Mouse (Mus musculus) embryonic facial prominence, embryonic 10.5 days (tissue): ENCODE results near the gene Slc17a5. TPM values are rescaled to one million over a fixed set of nuclear protein-coding genes. Genes with fewer than 3 reads are reported as not detected.

Source experiments
- DNase-seq: peaks from one replicate; pipeline ENCODE4 v3.0.0-alpha.2; 2017; ENCODE audit warnings: low spot score
- H3K27ac ChIP-seq: fragments of 300-500 bp; sonication (generic); replicated peaks from 2 replicates; pipeline ENCODE4 v1.5.1; 2016; ENCODE audit warnings: mild to moderate bottlenecking
- H3K27me3 ChIP-seq: fragments of 300-500 bp; sonication (generic); replicated peaks from 2 replicates; pipeline ENCODE4 v1.6.1; 2016; ENCODE audit warnings: low read depth, mild to moderate bottlenecking; ENCODE audit not compliant: poor library complexity, severe bottlenecking
- H3K36me3 ChIP-seq: fragments of 300-500 bp; sonication (generic); replicated peaks from 2 replicates; pipeline ENCODE4 v1.6.1; 2016; ENCODE audit warnings: mild to moderate bottlenecking, moderate library complexity
- H3K4me1 ChIP-seq: fragments of 300-500 bp; sonication (generic); 2 replicates; pipeline ENCODE4 v1.6.1; 2016
- H3K4me3 ChIP-seq: fragments of 300-500 bp; sonication (generic); 2 replicates; pipeline ENCODE4 v1.5.1; 2016; ENCODE audit warnings: mild to moderate bottlenecking, moderate library complexity
- H3K9me3 ChIP-seq: fragments of 300-500 bp; sonication (generic); 2 replicates; pipeline ENCODE4 v1.6.1; 2016; ENCODE audit warnings: mild to moderate bottlenecking
- WGBS: fragments of 180-500 bp; shearing (Covaris S2); methylation state at CpG from one replicate; pipeline ENCODE4 v1.1.7; 2016; 5-methylcytosine and 5-hydroxymethylcytosine counted together
- polyA plus RNA-seq: library from polyadenylated mRNA; unstranded; fragments of >200 nt; fragmentation: Nextera tagmentation; extraction: Ambion mirVana; gene quantifications from 2 replicates; pipeline ENCODE4 v1.2.1, GENCODE M21; 2016

Gene Slc17a5
- polyA plus RNA-seq, 1 experiment from 2014 or later = 11.2 TPM

- Histone ChIP-seq H3K27me3 (no peaks in the 10 kb centered on the region), H3K9me3 (no peaks in the 10 kb centered on the region), H3K4me1 (no peaks in the 10 kb centered on the region), H3K27ac (no peak overlapping the region), H3K36me3 (no peaks in the 10 kb centered on the region), H3K4me3 (no peak overlapping the region)
- DNase-seq = no peak
- 89% methylated on average over 3 of the region's 3 CpGs for WGBS
Measured at GRCm38 (mm10) chr9:78595257-78595656, 7.4 kb upstream of the Slc17a5 start.

- Histone ChIP-seq H3K27ac (no peak overlapping the region), H3K4me3 (no peak overlapping the region), H3K4me1 (peaks cover 12% of the 10 kb centered on the region), H3K27me3 (no peaks in the 10 kb centered on the region), H3K9me3 (no peaks in the 10 kb centered on the region), H3K36me3 (no peaks in the 10 kb centered on the region; the same call in 1 of the 2 replicates)
- 93% methylated on average over 2 of the region's 2 CpGs for WGBS
- DNase-seq = no peak
Measured at GRCm38 (mm10) chr9:78590471-78590870, 2.6 kb upstream of the Slc17a5 start.

- Histone ChIP-seq H3K27ac (peak overlapping the region; percentile 91; the same call in 1 of the 2 replicates), H3K4me3 (peak overlapping the region; percentile 86), H3K9me3 (no peaks in the 10 kb centered on the region), H3K4me1 (peaks cover 12% of the 10 kb centered on the region), H3K36me3 (peaks cover 10% of the 10 kb centered on the region), H3K27me3 (no peaks in the 10 kb centered on the region)
- WGBS = 80% methylated on average over 10 of the region's 10 CpGs
- DNase-seq = no peak
Measured at GRCm38 (mm10) chr9:78588411-78589033, 681 bp upstream of the Slc17a5 start.

- Histone ChIP-seq H3K27me3 (no peaks in the 10 kb centered on the region), H3K27ac (peak overlapping the region; percentile 91), H3K4me3 (peak overlapping the region; percentile 86), H3K36me3 (peaks cover 15% of the 10 kb centered on the region), H3K9me3 (no peaks in the 10 kb centered on the region), H3K4me1 (peaks cover 12% of the 10 kb centered on the region)
- 1% methylated on average over 31 of the region's 31 CpGs for WGBS
- no peak for DNase-seq
Measured at GRCm38 (mm10) chr9:78587218-78587883, 490 bp downstream of the Slc17a5 start.

- 64% methylated on average over 10 of the region's 10 CpGs for WGBS
- 0 out of 2 replicates have a peak, but pooled peaks cover 2% of the 10 kb centered on the region for H3K4me1 ChIP-seq
- H3K9me3 ChIP-seq = no peaks in the 10 kb centered on the region
- DNase-seq = no peak
- H3K36me3 ChIP-seq = peaks cover 55% of the 10 kb centered on the region
- H3K4me3 ChIP-seq = no peak overlapping the region
- H3K27me3 ChIP-seq = no peaks in the 10 kb centered on the region
- no peak overlapping the region for H3K27ac ChIP-seq
Measured at GRCm38 (mm10) chr9:78579644-78580396, 8.0 kb downstream of the Slc17a5 start.

- Histone ChIP-seq H3K4me1 (0 out of 2 replicates have a peak, but pooled peaks cover 2% of the 10 kb centered on the region), H3K36me3 (peaks cover 55% of the 10 kb centered on the region), H3K27ac (no peak overlapping the region), H3K9me3 (no peaks in the 10 kb centered on the region), H3K4me3 (no peak overlapping the region), H3K27me3 (no peaks in the 10 kb centered on the region)
- 96% methylated on average over 7 of the region's 7 CpGs for WGBS
- DNase-seq = no peak
Measured at GRCm38 (mm10) chr9:78578824-78579223, 9.0 kb downstream of the Slc17a5 start.

- Histone ChIP-seq H3K27ac (no peak overlapping the region), H3K27me3 (no peaks in the 10 kb centered on the region), H3K36me3 (peaks cover 53% of the 10 kb centered on the region), H3K4me3 (no peak overlapping the region), H3K9me3 (no peaks in the 10 kb centered on the region), H3K4me1 (0 out of 2 replicates have a peak, but pooled peaks cover 2% of the 10 kb centered on the region)
- DNase-seq = no peak
- WGBS = 92% methylated on average over 5 of the region's 5 CpGs
Measured at GRCm38 (mm10) chr9:78576466-78576865, 11.4 kb downstream of the Slc17a5 start.

GRCm38 (mm10) chr9:78569934-78570333 is 17.9 kb downstream of the Slc17a5 start:
- no peak for DNase-seq

GRCm38 (mm10) chr9:78559479-78559878 is 28.4 kb downstream of the Slc17a5 start:
- WGBS = 84% methylated on average over 4 of the region's 4 CpGs
- H3K36me3 ChIP-seq = 0 out of 2 replicates have a peak, but pooled peaks cover 7% of the 10 kb centered on the region
- no peaks in the 10 kb centered on the region for H3K4me1 ChIP-seq
- H3K9me3 ChIP-seq = no peaks in the 10 kb centered on the region
- H3K27ac ChIP-seq = no peak overlapping the region
- H3K27me3 ChIP-seq = no peaks in the 10 kb centered on the region
- H3K4me3 ChIP-seq = no peak overlapping the region
- no peak for DNase-seq

More at GRCm38 (mm10) chr9:78569934-78570333, 17.9 kb downstream of the Slc17a5 start:
- no peak overlapping the region for H3K27ac ChIP-seq
- no peak overlapping the region for H3K4me3 ChIP-seq
- WGBS = 97% methylated on average over 9 of the region's 9 CpGs
- no peaks in the 10 kb centered on the region for H3K9me3 ChIP-seq
- no peaks in the 10 kb centered on the region for H3K4me1 ChIP-seq
- H3K36me3 ChIP-seq = peaks cover 36% of the 10 kb centered on the region
- no peaks in the 10 kb centered on the region for H3K27me3 ChIP-seq

GRCm38 (mm10) chr9:78558586-78559214 is 29.1 kb downstream of the Slc17a5 start:
- no peaks in the 10 kb centered on the region for H3K27me3 ChIP-seq
- H3K36me3 ChIP-seq = 0 out of 2 replicates have a peak, but pooled peaks cover 7% of the 10 kb centered on the region
- no peaks in the 10 kb centered on the region for H3K9me3 ChIP-seq
- WGBS = 89% methylated on average over 8 of the region's 8 CpGs
- no peak overlapping the region for H3K4me3 ChIP-seq
- H3K4me1 ChIP-seq = no peaks in the 10 kb centered on the region
- no peak overlapping the region for H3K27ac ChIP-seq
- no peak for DNase-seq

- Histone ChIP-seq H3K4me3 (no peak overlapping the region), H3K36me3 (peaks cover 14% of the 10 kb centered on the region), H3K4me1 (no peaks in the 10 kb centered on the region), H3K9me3 (no peaks in the 10 kb centered on the region), H3K27me3 (no peaks in the 10 kb centered on the region), H3K27ac (no peak overlapping the region)
- WGBS = 88% methylated on average over 1 of the region's 1 CpGs
- DNase-seq = no peak
Measured at GRCm38 (mm10) chr9:78557041-78557440, 30.8 kb downstream of the Slc17a5 start.

- WGBS = 50% methylated on average over 12 of the region's 12 CpGs
Measured at GRCm38 (mm10) chr9:78552984-78553383, 34.9 kb downstream of the Slc17a5 start.

More at GRCm38 (mm10) chr9:78552984-78553383, 34.9 kb downstream of the Slc17a5 start:
- Histone ChIP-seq H3K4me3 (no peak overlapping the region), H3K4me1 (no peaks in the 10 kb centered on the region), H3K36me3 (peaks cover 18% of the 10 kb centered on the region), H3K27ac (no peak overlapping the region), H3K27me3 (no peaks in the 10 kb centered on the region), H3K9me3 (no peaks in the 10 kb centered on the region)
- DNase-seq = peak; percentile 73
